In genomic region chr13:70635591-70635990, GRCm38 (mm10) we compare ENCODE assay signal across 10 mouse cellular contexts. TPM values are rescaled to one million over a fixed set of nuclear protein-coding genes. Genes with fewer than 3 reads are reported as not detected.
DNase-seq lines count a peak whose midpoint lies in the region; ATAC-seq and TF ChIP-seq lines count a peak whose summit lies in the region.
"Had no signal": no experiment of that assay in that cellular context is flagged by ENCODE, and none has a peak within 500 bp of the region (broad histone marks: within the 10 kb centered on the region; RNA-seq: fewer than 3 reads in every experiment).

No protein-coding gene starts in this region.

- no peaks in the 10 kb centered on the region for H3K36me3 ChIP-seq in heart, embryonic 13.5 days
- no peaks in the 10 kb centered on the region for H3K36me3 ChIP-seq in stomach, embryonic 14.5 days (ENCODE audit: control insufficient read depth, insufficient read depth, low read length)
- no peaks in the 10 kb centered on the region for H3K36me3 ChIP-seq in stomach, postnatal 0 days (ENCODE audit: control insufficient read depth, insufficient read depth, low read length)
- no peaks in the 10 kb centered on the region for H3K36me3 ChIP-seq in liver, embryonic 15.5 days (replicated peaks)

- peak overlapping the region; percentile 90 for H3K4me2 ChIP-seq in heart, embryonic 13.5 days
- H3K4me2 ChIP-seq in stomach, embryonic 14.5 days (replicated peaks; ENCODE audit: low read depth, low read length), result 0 out of 2 replicates have a peak overlapping the region, but pooled peaks have one; percentile 87
- no peak overlapping the region for H3K4me2 ChIP-seq in stomach, postnatal 0 days (replicated peaks; ENCODE audit: low read depth)
- H3K4me2 ChIP-seq in liver, embryonic 15.5 days, result peak overlapping the region; percentile 89; the same call in 1 of the 2 replicates

- peaks cover 34% of the 10 kb centered on the region for H3K4me1 ChIP-seq in heart, embryonic 13.5 days
- H3K4me1 ChIP-seq in stomach, embryonic 14.5 days (ENCODE audit: control insufficient read depth, insufficient read depth, low read length), result peaks cover 15% of the 10 kb centered on the region
- no peaks in the 10 kb centered on the region for H3K4me1 ChIP-seq in stomach, postnatal 0 days (replicated peaks; ENCODE audit: control insufficient read depth, insufficient read depth)
- H3K4me1 ChIP-seq in liver, embryonic 15.5 days (replicated peaks), result peaks cover 39% of the 10 kb centered on the region

- TF ChIP-seq CTCF in stomach, postnatal 0 days (IDR thresholded peaks at IDR 0.05; ENCODE audit: low read depth), result no peak

- H3K27ac ChIP-seq in heart, embryonic 13.5 days (replicated peaks), result no peak overlapping the region
- H3K27ac ChIP-seq in stomach, embryonic 14.5 days (ENCODE audit: low read length), result no peak overlapping the region
- no peak overlapping the region for H3K27ac ChIP-seq in stomach, postnatal 0 days (replicated peaks)
- H3K27ac ChIP-seq in liver, embryonic 15.5 days (replicated peaks), result no peak overlapping the region
- H3K27ac ChIP-seq: liver, embryonic 14.5 days had no signal

- WGBS in heart, embryonic 13.5 days, result 52% methylated on average over 2 of the region's 2 CpGs
- 36% methylated on average over 2 of the region's 2 CpGs for WGBS in stomach, embryonic 14.5 days
- 54% methylated on average over 2 of the region's 2 CpGs for WGBS in stomach, postnatal 0 days
- WGBS in liver, embryonic 15.5 days (ENCODE audit: insufficient replicate concordance), result 66% methylated on average over 2 of the region's 2 CpGs

- H3K27me3 ChIP-seq in heart, embryonic 13.5 days (replicated peaks), result no peaks in the 10 kb centered on the region
- H3K27me3 ChIP-seq in stomach, embryonic 14.5 days (ENCODE audit: control insufficient read depth, insufficient read depth, low read length), result no peaks in the 10 kb centered on the region
- H3K27me3 ChIP-seq in stomach, postnatal 0 days (ENCODE audit: control insufficient read depth, insufficient read depth, low read length), result no peaks in the 10 kb centered on the region
- H3K27me3 ChIP-seq in liver, embryonic 15.5 days, result no peaks in the 10 kb centered on the region

- peak overlapping the region; percentile 95 for H3K9ac ChIP-seq in heart, embryonic 13.5 days
- H3K9ac ChIP-seq in stomach, embryonic 14.5 days (replicated peaks; ENCODE audit: low read depth, low read length), result no peak overlapping the region
- no peak overlapping the region for H3K9ac ChIP-seq in stomach, postnatal 0 days (ENCODE audit: low read length)
- no peak overlapping the region for H3K9ac ChIP-seq in liver, embryonic 15.5 days
- H3K9ac ChIP-seq: liver, embryonic 14.5 days had no signal

- TF ChIP-seq EP300 in stomach, postnatal 0 days (optimal IDR thresholded peaks at IDR 0.05), result no peak

- no peak overlapping the region for H3K4me3 ChIP-seq in heart, embryonic 13.5 days
- H3K4me3 ChIP-seq in stomach, embryonic 14.5 days (ENCODE audit: low read depth, low read length), result no peak overlapping the region
- H3K4me3 ChIP-seq in stomach, postnatal 0 days (ENCODE audit: low read depth, low read length), result no peak overlapping the region
- no peak overlapping the region for H3K4me3 ChIP-seq in liver, embryonic 15.5 days (replicated peaks)

- no peak for DNase-seq in heart, adult 18-20 months
- DNase-seq in stomach, postnatal 0 days (ENCODE audit: low spot score), result no peak
- DNase-seq in cerebellum, adult 11-12 months, result no peak
- no peak for DNase-seq in urinary bladder, postnatal 36 days (ENCODE audit: low spot score in 2 of 2)
- DNase-seq: right cerebral cortex, postnatal 25 days had no signal

- no peak for ATAC-seq in heart, embryonic 13.5 days (ENCODE audit: extremely low read depth, insufficient number of reproducible peaks, low FRiP score, low TSS enrichment)
- no peak for ATAC-seq in stomach, embryonic 14.5 days (ENCODE audit: insufficient number of reproducible peaks, insufficient read depth, low FRiP score, low read depth)
- no peak for ATAC-seq in stomach, postnatal 0 days (ENCODE audit: low FRiP score, low TSS enrichment)
- ATAC-seq in liver, embryonic 15.5 days (ENCODE audit: insufficient read depth), result no peak
- no peak for ATAC-seq in CD4-positive, CD25-positive, alpha-beta regulatory T cell, adult 4 months

- H3K9me3 ChIP-seq in heart, embryonic 13.5 days, result no peaks in the 10 kb centered on the region
- no peaks in the 10 kb centered on the region for H3K9me3 ChIP-seq in stomach, embryonic 14.5 days (ENCODE audit: control insufficient read depth, low read depth, low read length)
- H3K9me3 ChIP-seq in stomach, postnatal 0 days (ENCODE audit: control insufficient read depth, low read length), result no peaks in the 10 kb centered on the region
- no peaks in the 10 kb centered on the region for H3K9me3 ChIP-seq in liver, embryonic 15.5 days (replicated peaks)

RNA-seq across cellular contexts. Expression of gene Ice1, which starts 1.8 kb away (rescaled TPM):
- polyA plus RNA-seq in heart, embryonic 13.5 days (2015; fragmentation: Nextera tagmentation; extraction: Ambion mirVana), result 10.7 and 11.2 TPM in 2 replicates
- total RNA-seq in heart, adult 18-20 months (2021), result 10 to 100 TPM; 29.4 to 29.9 TPM
- 35.0 and 35.1 TPM in 2 replicates for polyA plus RNA-seq in stomach, embryonic 14.5 days (2014; fragmentation: Nextera tagmentation; extraction: Ambion mirVana)
- polyA plus RNA-seq in stomach, postnatal 0 days (2015; fragmentation: Nextera tagmentation; extraction: Ambion mirVana), result 6.0 and 7.3 TPM in 2 replicates
- 3.8 and 4.1 TPM in 2 replicates for polyA plus RNA-seq in liver, embryonic 15.5 days (2015; fragmentation: Nextera tagmentation; extraction: Ambion mirVana)
- polyA plus RNA-seq in CD4-positive, CD25-positive, alpha-beta regulatory T cell, adult 4 months (2017; shearing (Covaris generic)), result 10 to 100 TPM; 18.1 to 25.7 TPM
